Mouse (Mus musculus): ENCODE measurements around the gene Dnmt3a.

GRCm38 (mm10) chr12:3758127-3758526 is 47.7 kb upstream of the Dnmt3a start:
- no peak for TF ChIP-seq CTCF (IDR thresholded peaks at IDR 0.05; ENCODE audit: insufficient read depth, low read length)
- TF ChIP-seq POLR2A (IDR thresholded peaks at IDR 0.05; ENCODE audit: borderline replicate concordance, extremely low read depth, low read depth, low read length) = no peak

All from lung, adult 2 months (tissue).